Mouse (Mus musculus): ENCODE measurements around the gene Scd4. TPM values are rescaled to one million over a fixed set of nuclear protein-coding genes. Genes with fewer than 3 reads are reported as not detected.

Scd4 gene
- polyA plus RNA-seq, 1 experiment from 2014 or later: 0.04 TPM

GRCm38 (mm10) chr19:44302901-44303300 is 30.0 kb upstream of the Scd4 start:
- H3K4me2 ChIP-seq (replicated peaks; ENCODE audit: low read depth): no peak overlapping the region
- H3K27me3 ChIP-seq (replicated peaks; ENCODE audit: control insufficient read depth, insufficient read depth, low read length): no peaks in the 10 kb centered on the region
- H3K9ac ChIP-seq (ENCODE audit: low read depth, low read length): no peak overlapping the region
- no peak for ATAC-seq
- 0 out of 2 replicates have a peak, but pooled peaks cover 8% of the 10 kb centered on the region for H3K4me1 ChIP-seq (replicated peaks; ENCODE audit: control insufficient read depth, insufficient read depth, low read length)
- no peak overlapping the region; the same call in 1 of the 2 replicates for H3K27ac ChIP-seq (ENCODE audit: low read depth, low read length)
- 62% methylated on average over 11 of the region's 11 CpGs for WGBS
- no peak for TF ChIP-seq CTCF (IDR thresholded peaks at IDR 0.05; ENCODE audit: low read depth)
- peaks cover 80% of the 10 kb centered on the region for H3K36me3 ChIP-seq (ENCODE audit: control insufficient read depth, insufficient read depth)
- H3K4me3 ChIP-seq (ENCODE audit: low read depth, low read length): no peak overlapping the region
- no peaks in the 10 kb centered on the region for H3K9me3 ChIP-seq (ENCODE audit: control insufficient read depth)

DNA sequence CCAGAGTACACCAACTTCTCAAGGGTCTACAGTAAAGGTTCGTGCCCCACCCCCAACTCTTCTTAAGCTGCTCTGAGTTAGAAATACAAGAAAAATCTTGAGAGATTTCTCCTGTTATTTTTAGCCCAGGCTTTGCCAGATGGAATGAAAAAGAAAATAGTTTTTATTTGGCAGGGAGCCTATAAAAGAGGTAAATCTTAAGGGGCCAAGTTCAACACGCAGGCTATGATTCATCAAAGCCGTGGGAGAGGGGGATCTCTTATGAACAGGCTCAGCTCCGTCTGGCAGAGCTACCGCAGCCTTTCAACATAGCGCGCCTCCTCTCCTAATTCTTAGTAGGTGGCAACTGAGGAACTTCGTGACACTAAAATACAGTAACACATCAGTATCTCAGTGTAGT is 29.4 kb upstream of the Scd4 start:
- Histone ChIP-seq H3K27me3 (replicated peaks; ENCODE audit: control insufficient read depth, insufficient read depth, low read length) (no peaks in the 10 kb centered on the region), H3K36me3 (ENCODE audit: control insufficient read depth, insufficient read depth) (peaks cover 74% of the 10 kb centered on the region), H3K9ac (ENCODE audit: low read depth, low read length) (no peak overlapping the region), H3K4me3 (ENCODE audit: low read depth, low read length) (no peak overlapping the region), H3K4me2 (replicated peaks; ENCODE audit: low read depth) (no peak overlapping the region), H3K4me1 (replicated peaks; ENCODE audit: control insufficient read depth, insufficient read depth, low read length) (0 out of 2 replicates have a peak, but pooled peaks cover 5% of the 10 kb centered on the region), H3K9me3 (ENCODE audit: control insufficient read depth) (no peaks in the 10 kb centered on the region), H3K27ac (ENCODE audit: low read depth, low read length) (no peak overlapping the region; the same call in 1 of the 2 replicates)
- ATAC-seq: no peak
- 52% methylated on average over 8 of the region's 8 CpGs for WGBS
- TF ChIP-seq CTCF (IDR thresholded peaks at IDR 0.05; ENCODE audit: low read depth): no peak

DNA sequence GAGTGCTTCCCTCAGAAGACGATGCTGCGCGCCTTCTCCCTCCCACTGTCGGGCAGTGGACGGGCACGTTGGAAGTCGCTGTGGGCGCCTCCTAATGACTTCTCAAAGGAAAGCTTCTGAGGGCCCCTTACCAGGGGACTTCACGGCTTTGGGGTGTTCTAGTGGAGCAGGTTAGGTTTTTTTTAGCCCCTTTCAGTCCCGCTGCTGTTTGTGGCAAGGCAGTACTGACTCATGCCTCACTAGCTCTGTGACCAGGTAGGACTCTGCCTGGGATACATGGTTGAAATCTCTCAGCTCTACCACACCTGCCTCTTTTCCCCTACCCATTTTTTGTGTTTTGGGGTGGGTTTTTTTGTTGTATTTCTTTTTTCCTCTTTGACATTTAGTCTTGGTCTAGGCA is 28.5 kb upstream of the Scd4 start:
- Histone ChIP-seq H3K9me3 (ENCODE audit: control insufficient read depth) (no peaks in the 10 kb centered on the region), H3K4me3 (ENCODE audit: low read depth, low read length) (no peak overlapping the region), H3K36me3 (ENCODE audit: control insufficient read depth, insufficient read depth) (peaks cover 65% of the 10 kb centered on the region), H3K27me3 (replicated peaks; ENCODE audit: control insufficient read depth, insufficient read depth, low read length) (no peaks in the 10 kb centered on the region), H3K27ac (ENCODE audit: low read depth, low read length) (0 out of 2 replicates have a peak overlapping the region, but pooled peaks have one; percentile 41), H3K4me1 (replicated peaks; ENCODE audit: control insufficient read depth, insufficient read depth, low read length) (0 out of 2 replicates have a peak, but pooled peaks cover 3% of the 10 kb centered on the region), H3K9ac (ENCODE audit: low read depth, low read length) (no peak overlapping the region), H3K4me2 (replicated peaks; ENCODE audit: low read depth) (no peak overlapping the region)
- WGBS: 71% methylated on average over 10 of the region's 10 CpGs
- ATAC-seq: no peak
- no peak for TF ChIP-seq CTCF (IDR thresholded peaks at IDR 0.05; ENCODE audit: low read depth)

DNA sequence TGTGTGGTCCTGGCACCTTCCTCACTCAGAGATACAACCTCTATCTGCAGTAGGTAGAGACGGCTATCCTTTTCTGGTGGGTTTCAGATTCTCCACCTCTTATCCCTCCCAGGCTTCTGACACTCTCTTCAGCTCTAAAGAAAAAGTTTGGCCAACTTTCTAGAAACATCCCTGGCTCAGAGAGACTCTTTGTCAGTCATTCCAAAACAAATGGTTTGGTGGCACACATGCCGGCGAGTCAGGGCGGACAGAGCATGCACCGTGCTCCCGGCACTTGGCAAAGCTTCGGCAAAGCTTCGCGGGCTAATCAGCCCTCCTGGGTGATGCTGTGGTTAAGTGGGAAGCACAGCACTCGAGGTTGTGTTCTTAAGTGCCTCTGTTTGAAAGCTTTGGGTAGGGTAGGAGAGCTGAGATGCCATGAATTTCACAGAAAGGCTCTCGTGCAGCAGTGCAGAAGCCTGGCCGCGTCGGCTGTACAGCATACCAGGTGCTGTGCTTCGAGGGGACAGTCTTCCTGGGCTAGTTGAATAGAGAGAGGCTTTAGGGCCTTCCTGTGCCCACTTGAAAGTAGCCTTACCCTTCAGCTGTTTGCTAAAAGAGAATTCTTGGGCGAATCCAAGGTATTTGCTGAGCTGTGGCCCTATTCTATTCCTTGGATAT is 27.9 kb upstream of the Scd4 start:
- Histone ChIP-seq H3K4me2 (replicated peaks; ENCODE audit: low read depth) (no peak overlapping the region), H3K9ac (ENCODE audit: low read depth, low read length) (no peak overlapping the region), H3K9me3 (ENCODE audit: control insufficient read depth) (no peaks in the 10 kb centered on the region), H3K4me3 (ENCODE audit: low read depth, low read length) (no peak overlapping the region), H3K27ac (ENCODE audit: low read depth, low read length) (0 out of 2 replicates have a peak overlapping the region, but pooled peaks have one; percentile 41), H3K4me1 (replicated peaks; ENCODE audit: control insufficient read depth, insufficient read depth, low read length) (0 out of 2 replicates have a peak, but pooled peaks cover 3% of the 10 kb centered on the region), H3K27me3 (replicated peaks; ENCODE audit: control insufficient read depth, insufficient read depth, low read length) (no peaks in the 10 kb centered on the region), H3K36me3 (ENCODE audit: control insufficient read depth, insufficient read depth) (peaks cover 63% of the 10 kb centered on the region)
- no peak for ATAC-seq
- 87% methylated on average over 16 of the region's 16 CpGs for WGBS
- no peak for TF ChIP-seq CTCF (IDR thresholded peaks at IDR 0.05; ENCODE audit: low read depth)

GRCm38 (mm10) chr19:44305701-44306100 is 27.2 kb upstream of the Scd4 start:
- H3K9me3 ChIP-seq (ENCODE audit: control insufficient read depth): no peaks in the 10 kb centered on the region
- no peak for ATAC-seq
- H3K4me1 ChIP-seq (replicated peaks; ENCODE audit: control insufficient read depth, insufficient read depth, low read length): 0 out of 2 replicates have a peak, but pooled peaks cover 3% of the 10 kb centered on the region
- TF ChIP-seq CTCF (IDR thresholded peaks at IDR 0.05; ENCODE audit: low read depth): no peak
- H3K9ac ChIP-seq (ENCODE audit: low read depth, low read length): no peak overlapping the region
- no peak overlapping the region for H3K4me3 ChIP-seq (ENCODE audit: low read depth, low read length)
- H3K36me3 ChIP-seq (ENCODE audit: control insufficient read depth, insufficient read depth): peaks cover 57% of the 10 kb centered on the region
- 82% methylated on average over 15 of the region's 15 CpGs for WGBS
- no peaks in the 10 kb centered on the region for H3K27me3 ChIP-seq (replicated peaks; ENCODE audit: control insufficient read depth, insufficient read depth, low read length)
- no peak overlapping the region for H3K27ac ChIP-seq (ENCODE audit: low read depth, low read length)
- no peak overlapping the region for H3K4me2 ChIP-seq (replicated peaks; ENCODE audit: low read depth)

- TF ChIP-seq CTCF (IDR thresholded peaks at IDR 0.05; ENCODE audit: low read depth): no peak
- 64% methylated on average over 7 of the region's 7 CpGs for WGBS
- no peak overlapping the region for H3K27ac ChIP-seq (ENCODE audit: low read depth, low read length)
- H3K36me3 ChIP-seq (ENCODE audit: control insufficient read depth, insufficient read depth): peaks cover 52% of the 10 kb centered on the region
- no peak overlapping the region for H3K4me2 ChIP-seq (replicated peaks; ENCODE audit: low read depth)
- no peaks in the 10 kb centered on the region for H3K27me3 ChIP-seq (replicated peaks; ENCODE audit: control insufficient read depth, insufficient read depth, low read length)
- H3K4me3 ChIP-seq (ENCODE audit: low read depth, low read length): no peak overlapping the region
- no peak for ATAC-seq
- H3K9ac ChIP-seq (ENCODE audit: low read depth, low read length): no peak overlapping the region
- no peaks in the 10 kb centered on the region for H3K9me3 ChIP-seq (ENCODE audit: control insufficient read depth)
- 0 out of 2 replicates have a peak, but pooled peaks cover 3% of the 10 kb centered on the region for H3K4me1 ChIP-seq (replicated peaks; ENCODE audit: control insufficient read depth, insufficient read depth, low read length)
Measured at GRCm38 (mm10) chr19:44306171-44306570, 26.7 kb upstream of the Scd4 start.

Measured in intestine, postnatal 0 days (tissue).